Mouse (Mus musculus) ES-CJ7 (cell line): ENCODE measurements around the gene Mras.
A peak's percentile ranks its signal among the peaks of the same experiment; 100 is the strongest.

Experiments
- DNase-seq: peaks from one replicate; pipeline ENCODE4 v3.0.0; 2011; ENCODE audit warnings: low read depth, low spot score

The Mras gene

DNA sequence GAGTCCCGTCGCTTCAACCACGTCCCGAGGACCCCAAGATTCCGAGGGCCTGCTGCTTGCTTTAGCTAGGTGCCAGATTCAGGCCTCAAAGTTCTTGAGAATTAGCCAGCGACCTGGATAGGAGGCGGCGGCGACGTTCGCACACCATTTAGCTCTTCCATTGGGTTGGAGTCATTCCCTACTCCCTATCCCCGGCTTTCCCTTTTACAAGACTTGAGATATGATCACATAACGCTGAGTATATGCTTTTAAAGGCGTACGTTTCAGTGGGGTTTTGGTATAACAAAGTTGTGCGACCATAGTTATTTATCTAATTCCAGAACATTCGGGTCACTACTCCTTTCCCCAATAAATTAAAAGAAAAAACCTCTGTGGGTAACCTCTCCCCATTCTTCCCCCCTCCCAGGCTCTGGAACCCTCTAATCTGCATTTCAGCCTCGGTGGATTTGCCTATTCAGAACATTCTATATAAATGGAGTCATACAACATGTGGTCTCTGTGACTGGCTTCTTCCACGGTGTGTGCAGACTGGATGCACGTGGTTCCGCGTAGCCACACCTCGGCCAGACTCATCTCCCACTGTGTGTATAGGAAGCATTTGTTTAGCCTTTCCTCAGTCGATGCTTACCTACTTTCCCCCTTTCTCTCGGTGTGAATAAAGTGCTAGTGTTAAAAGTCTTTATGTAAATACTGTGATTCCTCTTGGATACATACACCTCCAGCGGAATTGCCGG, at the start of gene Mras:
Gene Mras, minus strand, starts transcription at position 351 of the 734 bp plus-strand sequence.
- DNase-seq, result peak; percentile 57

DNA sequence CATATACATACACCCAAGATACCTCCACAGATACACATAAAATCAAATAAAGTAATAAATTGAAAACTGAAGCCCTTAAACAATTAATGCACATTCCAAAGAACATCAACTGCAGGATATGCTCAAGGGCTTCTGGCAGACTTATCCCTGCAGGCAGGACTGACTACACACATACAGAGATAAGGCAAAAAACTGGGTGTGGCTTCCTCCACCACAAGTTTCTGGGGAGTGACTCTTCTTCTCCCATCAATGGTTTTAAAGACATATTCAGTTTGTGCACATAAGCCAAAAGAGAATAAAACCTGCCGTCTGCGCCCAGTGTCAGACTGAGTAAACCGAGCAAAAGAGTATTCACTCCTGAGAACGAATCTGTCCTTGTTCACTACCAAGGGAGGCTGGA, 48.0 kb upstream of the Mras start:
- no peak for DNase-seq

DNA sequence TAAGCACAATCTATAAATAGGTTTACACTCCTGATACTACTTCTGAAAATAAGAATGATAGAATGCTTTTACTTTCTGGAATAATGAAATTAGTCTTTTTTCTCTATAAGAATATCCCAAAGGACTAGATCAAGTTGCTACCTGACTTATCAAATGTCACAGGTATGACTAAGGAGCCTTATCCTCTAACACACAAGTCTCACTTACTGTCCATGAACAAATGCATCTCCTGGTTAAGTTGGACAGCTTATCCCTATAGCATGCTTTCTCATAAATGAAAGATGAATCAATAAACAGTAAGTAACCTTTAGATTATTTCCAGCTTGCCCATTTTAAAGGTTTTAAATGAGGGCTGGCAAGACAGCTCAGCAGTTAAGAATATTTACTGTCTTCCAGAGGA, 47.5 kb upstream of the Mras start:
- no peak for DNase-seq

DNA sequence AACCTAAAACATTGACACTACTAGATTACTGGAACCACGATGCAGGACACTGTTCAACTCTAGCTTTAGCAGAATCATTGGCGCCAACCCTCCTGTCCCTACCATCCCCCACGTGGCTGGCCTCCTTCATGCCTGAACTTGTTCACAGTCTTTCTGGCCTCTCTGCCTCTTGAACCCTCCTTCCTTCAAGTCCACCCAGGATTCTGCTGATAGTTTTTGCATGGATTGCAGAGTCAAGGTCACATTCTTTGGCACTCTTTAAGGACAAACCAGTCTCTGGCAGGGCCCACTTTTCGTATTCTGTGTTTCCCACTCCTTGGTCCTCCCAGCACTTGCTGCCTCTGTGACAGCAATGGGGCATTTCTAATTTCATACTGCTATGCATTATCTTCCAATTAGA, 46.0 kb upstream of the Mras start:
- peak; percentile 30 for DNase-seq

DNA sequence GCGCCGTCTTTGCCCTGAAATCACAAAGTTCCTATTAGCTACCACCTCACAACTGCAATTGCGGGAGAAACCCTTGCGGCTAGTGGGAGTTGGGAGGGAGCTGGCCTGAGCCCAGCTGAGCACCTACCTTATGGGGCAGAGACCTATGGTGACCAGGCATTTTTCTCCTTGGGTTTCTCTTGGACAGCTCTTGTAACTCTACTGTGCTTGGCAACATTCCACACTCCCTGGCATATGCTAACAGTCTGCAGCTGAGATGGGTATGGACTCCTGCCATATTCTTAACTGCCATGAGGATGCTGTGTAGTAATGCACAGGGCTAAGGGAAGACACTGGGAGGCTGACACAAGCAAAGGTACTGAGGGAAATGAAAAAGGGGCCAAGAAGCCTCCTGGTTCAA, 43.6 kb upstream of the Mras start:
- DNase-seq, result no peak

DNA sequence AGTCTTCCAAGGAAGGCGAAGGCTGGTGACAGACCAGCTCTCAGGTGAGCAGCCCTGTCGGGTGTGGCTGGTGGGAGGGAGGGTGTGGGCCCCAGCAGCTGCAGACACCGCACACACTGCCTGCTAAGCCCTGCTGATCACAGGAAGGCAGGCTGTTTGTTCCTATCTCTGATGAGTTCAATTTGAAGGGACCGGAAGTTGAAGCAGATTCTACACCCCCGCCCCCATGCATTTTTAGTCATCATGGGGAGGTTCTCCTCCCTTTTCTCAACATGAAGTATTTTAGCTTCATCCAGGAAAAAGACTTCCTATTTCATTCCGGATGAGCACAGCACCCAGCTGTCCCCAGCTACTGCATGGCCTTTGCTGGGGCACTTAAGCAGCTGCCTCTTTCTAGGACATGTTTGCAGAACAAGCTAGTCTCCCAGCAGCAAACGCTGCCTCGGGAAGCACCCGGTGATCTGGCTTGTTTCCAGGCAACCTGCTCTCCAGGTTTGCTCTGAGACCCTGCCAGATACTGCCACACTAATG, 42.1 kb upstream of the Mras start:
- DNase-seq, result no peak

DNA sequence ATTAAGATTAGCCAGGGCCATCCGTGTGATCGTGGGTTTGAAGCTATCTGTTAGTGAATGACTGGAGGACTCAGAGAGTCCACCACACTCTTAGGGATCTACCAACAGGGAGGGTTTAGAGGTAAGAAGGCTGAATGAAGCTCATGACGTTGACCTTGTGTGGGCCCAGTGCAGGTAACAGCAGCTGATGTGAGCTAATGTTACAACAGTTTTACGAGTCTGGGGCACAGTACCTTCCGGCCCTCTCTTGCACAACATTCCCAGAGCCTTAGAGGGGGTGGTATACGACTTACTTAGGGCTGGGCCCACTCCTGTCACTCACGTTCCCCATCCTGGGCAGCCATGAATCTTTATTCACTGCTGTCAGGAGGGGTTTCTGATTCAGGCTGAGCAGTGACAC, 34.2 kb upstream of the Mras start:
- DNase-seq, result no peak

DNA sequence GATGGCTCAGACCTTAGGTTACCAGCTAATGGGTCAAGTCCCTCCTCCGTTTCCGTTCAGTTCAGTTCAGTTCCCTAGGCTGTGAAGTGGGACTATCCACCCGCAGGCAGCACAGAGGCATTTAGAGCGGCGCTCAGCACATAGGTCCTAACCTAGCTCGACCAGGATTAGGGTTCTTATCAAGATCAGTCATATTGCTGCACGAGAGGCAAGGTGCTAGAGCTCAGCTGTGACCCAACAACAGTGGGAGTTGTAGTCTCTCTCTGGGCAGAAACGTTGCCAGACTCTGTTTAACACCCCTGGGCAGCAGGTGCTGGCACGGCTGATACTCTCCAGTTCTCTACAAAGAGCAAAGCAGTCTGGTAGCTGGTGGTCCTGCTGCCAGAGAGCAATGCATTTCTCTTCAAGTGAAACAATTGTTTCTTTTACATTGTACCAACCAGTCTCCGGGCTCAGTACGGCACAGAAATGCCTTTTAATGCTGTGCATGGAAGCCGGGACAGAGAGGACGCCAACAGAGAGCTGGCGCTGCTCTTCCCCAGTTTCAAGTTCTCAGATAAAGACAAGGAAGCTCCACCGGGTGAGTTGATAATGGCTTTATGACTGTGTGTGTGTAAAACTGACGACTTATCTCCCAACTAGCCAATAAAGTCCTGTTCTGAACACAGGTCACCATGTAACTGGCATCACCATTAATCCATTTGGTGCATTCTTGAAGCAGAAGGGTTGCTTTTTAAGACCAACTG, 33.3 kb upstream of the Mras start:
- DNase-seq, result no peak

DNA sequence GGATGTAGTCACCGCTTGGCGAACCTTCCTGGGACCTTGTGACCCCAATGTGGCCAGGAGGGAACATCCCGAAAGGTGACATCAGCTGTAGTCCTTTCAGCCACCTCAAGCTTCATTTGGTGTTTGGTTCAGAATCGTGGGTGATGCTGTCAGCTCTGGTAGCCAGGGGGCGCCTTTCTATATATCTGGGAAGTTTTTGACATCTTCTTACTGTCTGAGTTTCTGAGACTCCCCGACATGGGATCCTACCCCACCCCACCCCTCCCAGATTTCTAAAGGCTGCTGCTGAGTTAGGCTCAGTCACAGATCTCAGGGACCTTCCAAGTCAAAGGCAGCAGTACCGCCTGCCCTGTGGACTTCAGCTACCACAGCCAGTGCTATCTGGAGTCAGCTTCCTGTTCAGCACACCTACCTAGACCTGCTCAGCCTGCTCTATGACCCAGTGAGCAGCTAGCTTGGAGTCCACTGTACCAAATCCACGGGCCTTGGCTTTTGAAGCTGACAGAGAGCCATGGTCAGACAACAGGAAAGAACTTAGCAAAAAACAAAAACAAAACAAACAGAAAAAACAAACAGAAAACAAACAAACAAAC, 32.6 kb upstream of the Mras start:
- peak; percentile 37 for DNase-seq

DNA sequence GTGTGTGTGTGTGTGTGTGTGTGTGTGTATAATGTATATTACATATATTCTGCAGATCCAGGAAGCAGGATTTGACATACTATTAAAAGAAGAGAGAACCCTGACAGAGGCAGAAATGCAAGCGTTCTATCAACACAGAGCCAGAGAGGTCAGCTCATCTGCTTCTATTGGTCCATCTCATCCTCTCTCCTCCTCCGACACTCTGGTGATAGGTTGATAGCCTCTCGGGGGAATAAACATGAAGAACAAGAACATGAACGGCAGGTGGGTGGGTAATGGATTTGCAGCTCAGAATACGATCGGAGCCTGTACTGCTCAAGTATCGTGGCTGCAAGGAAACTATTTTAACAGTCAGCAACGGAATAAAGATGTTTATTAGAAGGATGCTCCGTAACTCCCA, 31.4 kb upstream of the Mras start:
- DNase-seq, result no peak

DNA sequence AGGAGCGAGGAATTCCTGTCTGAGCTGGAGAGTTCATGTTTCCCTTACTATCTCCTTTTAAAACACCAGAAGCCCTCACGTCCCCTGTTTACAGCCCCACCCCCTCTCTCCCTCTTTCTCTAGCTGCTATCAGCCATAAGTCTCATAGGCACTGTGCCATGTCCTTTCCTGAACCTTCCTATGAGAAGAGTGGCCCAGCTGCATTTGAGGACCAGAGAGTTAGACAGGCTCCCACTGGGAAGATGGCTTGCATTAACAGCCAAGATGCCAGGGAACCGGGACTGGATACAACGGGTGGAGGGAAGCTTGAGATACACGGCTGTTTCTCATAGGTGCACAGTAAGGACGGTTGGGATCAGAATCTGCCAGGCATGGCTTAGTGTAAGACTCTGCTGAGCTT, 27.7 kb upstream of the Mras start:
- no peak for DNase-seq

DNA sequence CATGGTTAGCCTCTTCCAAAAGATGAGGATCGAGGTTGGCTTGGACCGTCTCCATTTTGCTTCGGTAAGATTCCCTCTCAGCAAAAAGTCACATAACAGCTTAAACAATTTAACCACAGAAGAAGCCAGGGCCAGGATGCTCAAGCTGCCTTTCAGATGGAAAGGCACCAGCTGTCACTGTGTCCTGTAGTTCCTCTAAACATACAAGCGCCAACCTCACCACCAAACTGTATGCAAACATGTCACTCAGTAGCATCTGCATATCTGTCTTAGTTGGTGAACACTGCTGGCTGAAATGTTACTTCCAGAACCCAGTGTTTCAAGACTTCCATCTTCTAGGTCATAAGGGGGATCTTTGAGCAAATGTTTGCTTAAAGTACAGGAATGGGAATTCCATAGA, 22.5 kb upstream of the Mras start:
- no peak for DNase-seq

DNA sequence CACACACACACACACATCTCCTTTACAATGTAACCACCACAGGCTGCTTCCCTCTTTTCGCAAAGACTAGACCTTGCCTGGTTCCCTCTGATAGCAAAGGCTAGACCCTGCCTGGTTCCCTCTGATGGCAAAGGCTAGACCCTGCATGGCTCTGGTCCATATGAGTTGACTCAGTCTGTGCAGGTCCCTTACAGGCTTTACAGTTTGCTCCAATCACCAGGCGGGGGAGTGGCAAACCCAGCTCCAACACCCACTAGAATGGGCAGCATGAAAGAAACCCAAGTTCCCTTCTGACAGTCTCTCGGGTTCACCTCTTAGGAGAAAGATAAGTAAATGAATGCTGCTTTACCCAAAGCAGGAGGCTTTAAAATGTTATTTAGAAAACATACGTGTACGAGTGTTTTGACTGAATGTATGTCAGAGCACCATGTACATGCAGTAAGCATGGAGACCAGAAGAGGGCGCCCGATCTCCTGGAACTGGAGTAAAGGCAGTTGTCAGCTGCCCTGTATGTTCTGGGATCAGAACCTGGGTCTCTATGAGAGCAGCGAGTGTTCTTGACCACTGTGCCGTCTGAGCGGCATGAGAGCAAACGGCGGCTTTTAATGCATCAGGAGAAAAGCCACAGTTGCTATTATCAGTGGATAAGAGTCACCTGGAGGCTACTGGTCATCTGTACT, 21.5 kb upstream of the Mras start:
- DNase-seq, result peak; percentile 81

DNA sequence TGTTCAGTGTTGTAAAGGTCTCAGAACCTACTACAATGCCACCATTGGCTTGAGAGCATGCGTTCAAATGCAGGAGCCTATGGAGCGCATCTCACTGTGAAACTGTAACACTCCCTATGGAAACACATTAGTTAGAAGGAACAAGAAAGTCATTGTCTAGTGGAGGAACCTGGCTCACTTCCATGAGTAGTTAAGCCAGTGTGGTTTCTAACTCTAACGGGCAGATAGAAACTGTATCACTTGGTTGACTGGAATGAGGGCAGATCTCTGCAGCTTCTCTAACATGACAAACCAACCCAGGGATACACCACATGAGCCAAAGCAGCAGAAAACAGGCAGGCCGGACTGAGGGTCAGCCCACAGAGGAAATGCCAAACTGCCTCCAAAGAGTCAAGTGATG, 17.0 kb upstream of the Mras start:
- DNase-seq, result no peak

DNA sequence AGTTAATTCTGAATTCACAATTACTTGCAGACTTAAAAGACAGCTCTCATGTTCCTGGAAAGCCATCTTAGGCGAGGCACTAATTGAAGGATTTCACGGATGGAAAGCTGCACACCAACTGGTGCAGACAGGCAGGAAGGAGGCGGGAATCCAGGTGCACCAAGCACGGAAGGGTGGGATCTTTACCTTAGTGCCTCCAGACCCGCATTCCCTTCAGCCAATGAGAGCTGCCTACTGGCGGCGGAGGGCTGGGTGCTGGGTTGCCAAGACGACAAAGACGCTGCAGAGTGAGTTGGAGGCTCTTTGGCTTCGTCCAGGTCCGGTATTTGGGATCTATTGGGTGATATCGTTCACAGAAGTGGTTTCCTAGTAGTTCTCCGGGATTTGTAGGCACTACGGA, 14.0 kb upstream of the Mras start, which contains the start of gene Nme9:
Gene Nme9, plus strand, starts transcription at position 315 of the 400 bp plus-strand sequence.
- peak; percentile 77 for DNase-seq

DNA sequence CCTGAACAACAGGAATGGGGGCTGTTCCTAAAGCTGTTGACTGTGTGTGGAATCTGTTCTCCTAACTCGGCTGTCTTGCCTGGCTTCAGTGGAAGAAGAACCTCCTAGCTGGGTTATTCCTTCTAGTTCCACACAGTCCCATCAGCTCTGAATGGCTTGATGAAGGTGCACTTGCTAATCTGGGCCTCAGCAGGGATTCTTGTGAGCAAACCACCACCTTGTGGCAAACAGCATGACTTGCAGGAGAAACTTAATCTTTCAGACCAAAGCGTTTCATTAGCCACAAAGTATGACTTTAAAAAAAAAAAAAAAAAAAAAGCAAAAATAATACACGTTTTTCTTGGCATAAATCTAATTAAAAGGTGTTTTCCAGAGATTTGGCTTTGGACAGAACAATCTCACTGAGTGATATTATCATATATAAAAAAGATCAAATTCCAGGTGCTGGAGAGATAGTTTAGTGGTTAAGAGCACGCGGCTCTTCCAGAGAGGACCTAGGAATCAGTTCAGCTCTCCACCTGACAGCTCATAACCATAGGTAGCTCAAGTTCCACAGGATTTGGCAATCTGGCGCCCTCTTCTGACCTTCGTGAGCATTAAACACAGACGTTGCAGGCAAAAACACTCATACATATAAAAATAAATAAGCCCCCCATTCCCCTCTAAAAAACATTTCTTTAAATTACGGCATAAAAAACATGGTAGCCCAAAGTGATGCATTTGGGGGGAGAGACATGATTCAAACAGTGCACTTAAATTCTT, 12.9 kb upstream of the Mras start:
- DNase-seq, result peak; percentile 86

DNA sequence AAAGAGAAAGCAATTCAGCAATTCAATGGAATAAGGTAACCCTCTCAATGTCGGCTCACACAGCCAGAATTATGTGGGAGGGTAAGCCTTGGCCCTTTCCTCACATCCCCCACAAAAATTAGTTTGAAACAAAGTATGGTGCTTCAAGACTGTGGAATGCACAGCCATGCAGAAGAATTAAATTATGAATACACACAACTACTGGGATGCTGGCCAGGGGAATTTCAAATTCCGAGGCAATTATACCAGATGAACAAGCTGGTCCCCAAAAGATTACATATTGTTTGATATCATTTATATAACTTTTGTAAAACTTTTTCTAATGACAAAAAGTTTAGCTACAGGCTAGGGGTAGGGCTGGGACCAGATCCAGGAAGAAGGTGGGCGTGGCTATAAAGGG, 10.1 kb upstream of the Mras start:
- DNase-seq, result no peak

DNA sequence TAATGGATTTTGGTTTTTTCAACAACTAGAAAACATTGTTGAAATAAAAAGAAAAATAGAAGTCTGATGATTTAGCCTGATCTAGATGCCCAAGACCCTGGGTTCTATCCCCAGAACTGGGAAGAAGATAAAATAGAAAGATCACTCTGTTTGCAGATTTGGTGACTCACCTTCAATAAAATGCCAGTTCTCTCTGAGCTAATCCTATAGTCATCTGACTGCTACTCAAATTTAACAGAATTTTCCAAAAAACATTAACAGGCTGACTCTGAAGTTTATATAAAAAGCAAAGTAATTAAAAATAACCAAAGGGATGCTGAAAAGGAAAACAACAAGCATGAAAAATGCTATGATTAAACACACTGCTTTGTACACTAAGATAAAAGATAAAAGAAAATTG, 9.1 kb upstream of the Mras start:
- no peak for DNase-seq

DNA sequence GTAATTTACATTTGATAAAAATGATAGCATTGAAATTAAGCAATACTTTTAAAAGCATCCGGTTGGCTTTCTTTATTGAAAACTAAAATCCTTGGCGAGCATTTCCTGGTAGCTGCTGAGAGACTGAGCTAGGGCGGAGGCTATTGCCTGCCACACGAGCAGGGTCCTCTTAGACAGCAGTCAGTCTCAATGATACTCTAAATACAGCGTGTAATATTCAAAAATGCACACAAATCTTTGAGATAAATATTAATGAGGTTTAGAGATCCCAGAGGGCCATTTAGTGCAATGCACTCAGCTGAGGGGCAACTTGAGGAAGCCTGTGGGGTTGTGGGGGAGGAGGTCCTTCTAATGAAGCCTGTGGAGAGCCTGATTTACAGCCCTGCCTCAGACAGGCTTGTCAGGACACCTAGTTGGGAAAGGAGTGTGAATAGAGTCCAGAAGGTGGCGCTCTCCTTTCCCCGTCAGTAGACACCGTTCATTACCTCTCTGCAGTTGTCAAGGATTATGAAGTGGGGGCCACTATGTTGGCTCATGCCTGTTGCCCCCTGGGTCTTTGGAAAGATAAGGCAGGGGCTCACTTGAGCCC, 7.5 kb upstream of the Mras start:
- peak; percentile 84 for DNase-seq

DNA sequence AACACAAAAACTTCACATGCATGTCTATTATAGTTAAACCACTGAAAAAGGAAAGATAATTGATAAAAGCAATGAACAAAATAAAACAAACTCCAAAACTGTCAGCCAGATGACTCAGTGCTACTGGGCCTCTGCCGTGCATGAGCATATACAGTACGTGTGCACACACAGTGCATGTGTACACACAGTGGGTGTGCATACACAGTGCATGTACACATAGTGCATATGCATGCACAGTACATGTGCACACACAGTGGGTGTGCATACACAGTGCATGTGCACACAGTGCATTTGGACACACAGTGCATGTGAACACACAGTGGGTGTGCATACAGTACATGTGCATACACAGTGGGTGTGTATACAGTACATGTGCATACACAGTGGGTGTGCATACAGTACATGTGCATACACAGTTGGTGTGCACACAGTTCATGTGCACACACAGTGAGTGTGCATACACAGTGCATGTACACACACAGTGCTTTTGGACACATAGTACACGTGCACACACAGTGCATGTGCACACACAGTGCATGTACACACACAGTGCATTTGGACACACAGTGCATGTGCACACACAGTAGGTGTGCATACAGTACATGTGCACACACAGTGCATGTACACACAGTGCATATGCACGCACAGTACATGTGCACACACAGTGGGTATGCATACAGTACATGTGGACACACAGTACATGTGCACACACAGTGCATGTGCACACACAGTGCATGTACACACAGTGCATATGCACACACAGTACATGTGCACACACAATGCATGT, 4.7 kb upstream of the Mras start:
- DNase-seq, result no peak
